Mouse (Mus musculus) spleen, adult 2 months (tissue): ENCODE measurements at regions not wholly inside any gene's neighbourhood (a gene's known extent, or its start where the extent isn't known, plus 50 kb on each side); places are given as distances from the start of the nearest gene placed in this dataset.

Source experiments
- CTCF ChIP-seq: fragments of 200-500 bp; IDR thresholded peaks from 2 replicates; pipeline ENCODE4 v1.5.1; 2011; ENCODE audit warnings: mild to moderate bottlenecking, inconsistent platforms; ENCODE audit not compliant: insufficient read depth, insufficient read length, insufficient replicate concordance; ENCODE audit errors: extremely low read depth
- POLR2A ChIP-seq: fragments of 200-500 bp; IDR thresholded peaks from 2 replicates; pipeline ENCODE4 v1.6.1; 2011; ENCODE audit warnings: low read depth, low read length, inconsistent platforms

GRCm38 (mm10) chr3:52785595-52785994, 231.4 kb downstream of the Cog6 start:
- TF ChIP-seq CTCF, result no peak
- TF ChIP-seq POLR2A, result no peak
